Comparison of ENCODE assay signal across 12 mouse cellular contexts in genomic region chr5:148645191-148645681, GRCm38 (mm10).
DNase-seq lines count a peak whose midpoint lies in the region; ATAC-seq lines count a peak whose summit lies in the region.
"Had no signal": no experiment of that assay in that cellular context is flagged by ENCODE, and none has a peak within 500 bp of the region (broad histone marks: within the 10 kb centered on the region; RNA-seq: fewer than 3 reads in every experiment).

No protein-coding gene starts in this region.

- no peak overlapping the region for H3K4me3 ChIP-seq in embryonic facial prominence, embryonic 14.5 days (ENCODE audit: low read depth, low read length)
- no peak overlapping the region for H3K4me3 ChIP-seq in embryonic facial prominence, embryonic 10.5 days
- no peak overlapping the region for H3K4me3 ChIP-seq in intestine, embryonic 15.5 days (replicated peaks)
- H3K4me3 ChIP-seq in hindbrain, embryonic 16.5 days (ENCODE audit: low read length), result no peak overlapping the region
- no peak overlapping the region for H3K4me3 ChIP-seq in hindbrain, embryonic 11.5 days (ENCODE audit: low read depth, low read length)
- H3K4me3 ChIP-seq: forebrain, embryonic 10.5 days had no signal

- H3K27me3 ChIP-seq in embryonic facial prominence, embryonic 14.5 days (replicated peaks; ENCODE audit: control insufficient read depth, insufficient read depth, low read length), result no peaks in the 10 kb centered on the region
- H3K27me3 ChIP-seq in embryonic facial prominence, embryonic 10.5 days (replicated peaks; ENCODE audit: low read depth, poor library complexity, severe bottlenecking), result peaks cover 12% of the 10 kb centered on the region
- no peaks in the 10 kb centered on the region for H3K27me3 ChIP-seq in intestine, embryonic 15.5 days (replicated peaks)
- H3K27me3 ChIP-seq in hindbrain, embryonic 16.5 days (replicated peaks; ENCODE audit: control insufficient read depth, insufficient read depth, low read length), result no peaks in the 10 kb centered on the region
- H3K27me3 ChIP-seq in hindbrain, embryonic 11.5 days (ENCODE audit: control insufficient read depth, insufficient read depth, low read length), result no peaks in the 10 kb centered on the region

- H3K4me2 ChIP-seq in embryonic facial prominence, embryonic 14.5 days (ENCODE audit: low read depth, low read length), result no peak overlapping the region
- no peak overlapping the region for H3K4me2 ChIP-seq in intestine, embryonic 15.5 days (replicated peaks)
- H3K4me2 ChIP-seq in hindbrain, embryonic 16.5 days (ENCODE audit: low read length), result no peak overlapping the region
- H3K4me2 ChIP-seq in hindbrain, embryonic 11.5 days (replicated peaks; ENCODE audit: low read depth, low read length), result no peak overlapping the region
- H3K4me2 ChIP-seq: hindbrain, embryonic 14.5 days had no signal

- WGBS in embryonic facial prominence, embryonic 14.5 days, result 68% methylated on average over 10 of the region's 10 CpGs
- 89% methylated on average over 10 of the region's 10 CpGs for WGBS in embryonic facial prominence, embryonic 10.5 days
- WGBS in intestine, embryonic 15.5 days, result 59% methylated on average over 10 of the region's 10 CpGs
- WGBS in hindbrain, embryonic 16.5 days, result 81% methylated on average over 10 of the region's 10 CpGs
- 89% methylated on average over 10 of the region's 10 CpGs for whole genome bisulfite sequencing in hindbrain, embryonic 11.5 days

- DNase-seq in embryonic facial prominence, embryonic 14.5 days (ENCODE audit: low spot score), result peak; percentile 38
- DNase-seq in embryonic facial prominence, embryonic 10.5 days (ENCODE audit: low spot score), result no peak
- peak; percentile 45 to 58 for DNase-seq in kidney, postnatal 36 days
- DNase-seq in lung, postnatal 4 days, result peak; percentile 32 to 55
- no peak for DNase-seq in hindbrain, embryonic 11.5 days (ENCODE audit: low spot score)
- no peak for DNase-seq in cerebellum, adult 8-10 months
- DNase-seq: cerebellum, postnatal 36 days; left cerebral cortex, postnatal 4 days had no signal

- H3K9ac ChIP-seq in embryonic facial prominence, embryonic 14.5 days (ENCODE audit: low read depth, low read length), result no peak overlapping the region
- no peak overlapping the region for H3K9ac ChIP-seq in intestine, embryonic 15.5 days
- no peak overlapping the region for H3K9ac ChIP-seq in hindbrain, embryonic 16.5 days (ENCODE audit: low read depth, low read length)
- no peak overlapping the region for H3K9ac ChIP-seq in hindbrain, embryonic 11.5 days (ENCODE audit: low read depth, low read length)
- H3K9ac ChIP-seq: hindbrain, embryonic 14.5 days had no signal

- no peak overlapping the region for H3K27ac ChIP-seq in embryonic facial prominence, embryonic 14.5 days (replicated peaks; ENCODE audit: low read depth, low read length)
- H3K27ac ChIP-seq in embryonic facial prominence, embryonic 10.5 days (replicated peaks), result no peak overlapping the region
- H3K27ac ChIP-seq in intestine, embryonic 15.5 days, result peak overlapping the region; percentile 42; the same call in 1 of the 2 replicates
- no peak overlapping the region for H3K27ac ChIP-seq in hindbrain, embryonic 16.5 days (ENCODE audit: low read depth, low read length)
- H3K27ac ChIP-seq in hindbrain, embryonic 11.5 days (ENCODE audit: low read depth, low read length), result no peak overlapping the region
- H3K27ac ChIP-seq: forebrain, embryonic 10.5 days; hindbrain, embryonic 14.5 days had no signal

- ATAC-seq in embryonic facial prominence, embryonic 14.5 days (ENCODE audit: low read depth), result peak; percentile 65; the same call in 1 of the 2 replicates
- peak; percentile 88 for ATAC-seq in intestine, embryonic 15.5 days
- no peak for ATAC-seq in hindbrain, embryonic 16.5 days
- no peak for ATAC-seq in hindbrain, embryonic 11.5 days (ENCODE audit: low FRiP score)

- H3K4me1 ChIP-seq in embryonic facial prominence, embryonic 14.5 days (ENCODE audit: control insufficient read depth, insufficient read depth, low read length), result no peaks in the 10 kb centered on the region
- H3K4me1 ChIP-seq in embryonic facial prominence, embryonic 10.5 days, result peaks cover 26% of the 10 kb centered on the region
- 0 out of 2 replicates have a peak, but pooled peaks cover 2% of the 10 kb centered on the region for H3K4me1 ChIP-seq in intestine, embryonic 15.5 days (replicated peaks)
- H3K4me1 ChIP-seq in hindbrain, embryonic 16.5 days (ENCODE audit: control insufficient read depth, insufficient read depth, low read depth, low read length), result no peaks in the 10 kb centered on the region
- no peaks in the 10 kb centered on the region for H3K4me1 ChIP-seq in hindbrain, embryonic 11.5 days (replicated peaks; ENCODE audit: control insufficient read depth, insufficient read depth, low read length)

- H3K36me3 ChIP-seq in embryonic facial prominence, embryonic 14.5 days (ENCODE audit: control insufficient read depth, insufficient read depth, low read length), result no peaks in the 10 kb centered on the region
- H3K36me3 ChIP-seq in embryonic facial prominence, embryonic 10.5 days (replicated peaks), result no peaks in the 10 kb centered on the region
- H3K36me3 ChIP-seq in intestine, embryonic 15.5 days, result no peaks in the 10 kb centered on the region
- no peaks in the 10 kb centered on the region for H3K36me3 ChIP-seq in hindbrain, embryonic 16.5 days (ENCODE audit: control insufficient read depth, insufficient read depth, low read length)
- H3K36me3 ChIP-seq in hindbrain, embryonic 11.5 days (ENCODE audit: control insufficient read depth, insufficient read depth, low read length), result no peaks in the 10 kb centered on the region
- H3K36me3 ChIP-seq: forebrain, embryonic 10.5 days had no signal

- H3K9me3 ChIP-seq in embryonic facial prominence, embryonic 14.5 days (ENCODE audit: control insufficient read depth, low read length), result no peaks in the 10 kb centered on the region
- peaks cover 4% of the 10 kb centered on the region; the same call in 1 of the 2 replicates for H3K9me3 ChIP-seq in embryonic facial prominence, embryonic 10.5 days
- H3K9me3 ChIP-seq in intestine, embryonic 15.5 days, result no peaks in the 10 kb centered on the region
- no peaks in the 10 kb centered on the region for H3K9me3 ChIP-seq in hindbrain, embryonic 16.5 days (ENCODE audit: control insufficient read depth, low read length)
- no peaks in the 10 kb centered on the region for H3K9me3 ChIP-seq in hindbrain, embryonic 11.5 days (ENCODE audit: control insufficient read depth, low read length)

Comparison
In these comparisons a context has a peak if more than half of its experiments do, and no peak if none do; other contexts are left out.
1. DNase-seq: peak in embryonic facial prominence, embryonic 14.5 days (single experiment), kidney, postnatal 36 days (2 of 2) and lung, postnatal 4 days (2 of 2); none in embryonic facial prominence, embryonic 10.5 days (single experiment), hindbrain, embryonic 11.5 days (single experiment) and cerebellum, adult 8-10 months (single experiment).
2. ATAC-seq: peak in embryonic facial prominence, embryonic 14.5 days (single experiment) and intestine, embryonic 15.5 days (single experiment); none in hindbrain, embryonic 16.5 days (single experiment) and hindbrain, embryonic 11.5 days (single experiment).